Comparison of ENCODE assay signal across 15 mouse cellular contexts in genomic region chr5:66543344-66543743, GRCm38 (mm10).
DNase-seq lines count a peak whose midpoint lies in the region; ATAC-seq and TF ChIP-seq lines count a peak whose summit lies in the region.
"Had no signal": no experiment of that assay in that cellular context is flagged by ENCODE, and none has a peak within 500 bp of the region (broad histone marks: within the 10 kb centered on the region; RNA-seq: fewer than 3 reads in every experiment).

No protein-coding gene starts in this region.

- peaks cover 6% of the 10 kb centered on the region for H3K9me3 ChIP-seq in forebrain, embryonic 10.5 days
- H3K9me3 ChIP-seq in forebrain, postnatal 0 days (ENCODE audit: low read length) = peaks cover 3% of the 10 kb centered on the region; the same call in 1 of the 2 replicates
- H3K9me3 ChIP-seq: heart, embryonic 12.5 days; neural tube, embryonic 15.5 days had no signal

- ATAC-seq in forebrain, postnatal 0 days = no peak
- ATAC-seq: forebrain, embryonic 16.5 days had no signal

- no peak for DNase-seq in forebrain, embryonic 10.5 days (ENCODE audit: extremely low spot score, low spot score)
- no peak for DNase-seq in forebrain, postnatal 0 days
- DNase-seq in layer of hippocampus, adult 2 months (ENCODE audit: low spot score in 2 of 2) = no peak
- DNase-seq in layer of hippocampus, postnatal 25 days (ENCODE audit: extremely low spot score in 1 of 2, low spot score in 1 of 2) = no peak
- DNase-seq in 3134 (ENCODE audit: extremely low read depth, insufficient read length, low spot score) = peak; percentile 34
- DNase-seq in adrenal gland, postnatal 14 days = no peak
- DNase-seq in thymus, postnatal 4 days = no peak
- DNase-seq: cerebellum, adult 11 months; cerebellum, postnatal 36 days; heart, postnatal 4 days had no signal

- H3K9ac ChIP-seq in forebrain, postnatal 0 days = no peak overlapping the region
- H3K9ac ChIP-seq: heart, embryonic 12.5 days; liver, embryonic 14.5 days; neural tube, embryonic 15.5 days had no signal

- peaks cover 11% of the 10 kb centered on the region for H3K36me3 ChIP-seq in forebrain, embryonic 10.5 days (replicated peaks)
- H3K36me3 ChIP-seq in forebrain, postnatal 0 days (ENCODE audit: insufficient read depth) = no peaks in the 10 kb centered on the region
- H3K36me3 ChIP-seq: heart, embryonic 12.5 days had no signal

- WGBS in forebrain, embryonic 10.5 days = 67% methylated on average over 6 of the region's 6 CpGs
- 78% methylated on average over 6 of the region's 6 CpGs for WGBS in forebrain, postnatal 0 days

- peak overlapping the region; percentile 68; the same call in 1 of the 2 replicates for H3K27ac ChIP-seq in forebrain, embryonic 10.5 days
- no peak overlapping the region for H3K27ac ChIP-seq in forebrain, postnatal 0 days (ENCODE audit: low read depth, low read length)
- peak overlapping the region; percentile 79 for H3K27ac ChIP-seq in layer of hippocampus, adult 2 months
- peak overlapping the region; percentile 96 for H3K27ac ChIP-seq in embryonic fibroblast, embryonic 13.5 days (ENCODE audit: insufficient read depth, low read length)
- H3K27ac ChIP-seq: liver, embryonic 14.5 days; neural tube, embryonic 15.5 days had no signal

- H3K4me2 ChIP-seq in forebrain, postnatal 0 days (ENCODE audit: low read depth) = no peak overlapping the region
- H3K4me2 ChIP-seq: heart, embryonic 12.5 days; neural tube, embryonic 15.5 days had no signal

- H3K4me1 ChIP-seq in forebrain, embryonic 10.5 days = peaks cover 39% of the 10 kb centered on the region
- no peaks in the 10 kb centered on the region for H3K4me1 ChIP-seq in forebrain, postnatal 0 days (ENCODE audit: insufficient read depth)
- peaks cover 29% of the 10 kb centered on the region for H3K4me1 ChIP-seq in embryonic fibroblast, embryonic 13.5 days (ENCODE audit: control insufficient read depth, insufficient read depth, low read length)

- no peak for TF ChIP-seq CTCF in forebrain, postnatal 0 days (IDR thresholded peaks at IDR 0.05; ENCODE audit: low read depth)
- no peak for TF ChIP-seq CTCF in layer of hippocampus, adult 2 months (conservative IDR thresholded peaks at IDR 0.05)
- TF ChIP-seq CTCF in embryonic fibroblast, embryonic 13.5 days (IDR thresholded peaks at IDR 0.05; ENCODE audit: borderline replicate concordance, insufficient read depth, low read length) = no peak

- no peak for TF ChIP-seq POLR2A in embryonic fibroblast, embryonic 13.5 days (IDR thresholded peaks at IDR 0.05; ENCODE audit: low read depth, low read length)

- H3K4me3 ChIP-seq in forebrain, embryonic 10.5 days = no peak overlapping the region
- H3K4me3 ChIP-seq in forebrain, postnatal 0 days (ENCODE audit: low read depth, low read length) = no peak overlapping the region
- H3K4me3 ChIP-seq in layer of hippocampus, adult 2 months = no peak overlapping the region
- no peak overlapping the region for H3K4me3 ChIP-seq in embryonic fibroblast, embryonic 13.5 days (ENCODE audit: insufficient read depth, low read length)
- H3K4me3 ChIP-seq: heart, embryonic 12.5 days; neural tube, embryonic 15.5 days had no signal

- no peaks in the 10 kb centered on the region for H3K27me3 ChIP-seq in forebrain, embryonic 10.5 days (ENCODE audit: poor library complexity, severe bottlenecking)
- H3K27me3 ChIP-seq in forebrain, postnatal 0 days (ENCODE audit: insufficient read depth, low read length) = no peaks in the 10 kb centered on the region
- H3K27me3 ChIP-seq: heart, embryonic 12.5 days; neural tube, embryonic 15.5 days had no signal
